ENCODE assay signal across 8 mouse cellular contexts in genomic region chr7:64741333-64742307, GRCm38 (mm10).
A peak's percentile ranks its signal among the peaks of the same experiment; 100 is the strongest.
DNase-seq lines count a peak whose midpoint lies in the region; ATAC-seq and TF ChIP-seq lines count a peak whose summit lies in the region.

No protein-coding gene starts in this region.

- H3K27me3 ChIP-seq in heart, adult 2 months (ENCODE audit: control insufficient read depth, insufficient read depth, low read length): no peaks in the 10 kb centered on the region
- peaks cover 4% of the 10 kb centered on the region; the same call in 1 of the 2 replicates for H3K27me3 ChIP-seq in heart, embryonic 11.5 days (ENCODE audit: control insufficient read depth, insufficient read depth, low read length)
- H3K27me3 ChIP-seq in kidney, adult 2 months (replicated peaks; ENCODE audit: control insufficient read depth, insufficient read depth, low read length): no peaks in the 10 kb centered on the region
- H3K27me3 ChIP-seq in midbrain, embryonic 15.5 days (replicated peaks): no peaks in the 10 kb centered on the region

- intact Hi-C loops in heart, adult 2 months (cut with DNase I): loop anchor here (10.0 kb wide), 2 partner anchors 237 to 317 kb away; partner anchors contain the start of gene Apba2
- intact Hi-C loops in left cerebral cortex, postnatal 4 days (cut with DNase I): loop anchor here (2.0 to 10.0 kb wide), 3 partner anchors 241 to 987 kb away; partner anchors contain the start of genes Apba2, Mcee and Mphosph10

- H3K9me3 ChIP-seq in heart, embryonic 11.5 days (replicated peaks; ENCODE audit: control insufficient read depth, low read length): no peaks in the 10 kb centered on the region
- H3K9me3 ChIP-seq in midbrain, embryonic 15.5 days: no peaks in the 10 kb centered on the region

- TF ChIP-seq POLR2A in heart, adult 2 months (IDR thresholded peaks at IDR 0.05; ENCODE audit: insufficient read depth, low read depth, low read length): no peak
- TF ChIP-seq POLR2A in kidney, adult 2 months (IDR thresholded peaks at IDR 0.05; ENCODE audit: low read depth, low read length): no peak

- no peak overlapping the region for H3K9ac ChIP-seq in heart, adult 2 months (ENCODE audit: low read depth, low read length)
- H3K9ac ChIP-seq in heart, embryonic 11.5 days (ENCODE audit: low read depth, low read length): no peak overlapping the region
- H3K9ac ChIP-seq in midbrain, embryonic 15.5 days: no peak overlapping the region

- no peaks in the 10 kb centered on the region for H3K36me3 ChIP-seq in heart, adult 2 months (ENCODE audit: control insufficient read depth, insufficient read depth, low read length)
- H3K36me3 ChIP-seq in heart, embryonic 11.5 days (ENCODE audit: control insufficient read depth, insufficient read depth, low read length): no peaks in the 10 kb centered on the region
- H3K36me3 ChIP-seq in kidney, adult 2 months (ENCODE audit: control insufficient read depth, insufficient read depth, low read length): no peaks in the 10 kb centered on the region
- H3K36me3 ChIP-seq in midbrain, embryonic 15.5 days (replicated peaks): peaks cover 17% of the 10 kb centered on the region; the same call in 1 of the 2 replicates

- H3K27ac ChIP-seq in heart, adult 2 months: no peak overlapping the region
- no peak overlapping the region for H3K27ac ChIP-seq in heart, embryonic 11.5 days (ENCODE audit: low read depth, low read length)
- H3K27ac ChIP-seq in kidney, adult 2 months (ENCODE audit: insufficient read depth, low read depth, low read length): no peak overlapping the region
- peak overlapping the region; percentile 66 for H3K27ac ChIP-seq in midbrain, embryonic 15.5 days

- no peak for ATAC-seq in heart, embryonic 11.5 days (replicated peaks; ENCODE audit: insufficient number of reproducible peaks, low FRiP score, low TSS enrichment)
- peak; percentile 90 for ATAC-seq in midbrain, embryonic 15.5 days (replicated peaks)

- no peak overlapping the region for H3K4me3 ChIP-seq in heart, adult 2 months
- H3K4me3 ChIP-seq in heart, embryonic 11.5 days (ENCODE audit: low read depth, low read length): no peak overlapping the region
- no peak overlapping the region for H3K4me3 ChIP-seq in kidney, adult 2 months (ENCODE audit: insufficient read depth, low read depth, low read length)
- no peak overlapping the region for H3K4me3 ChIP-seq in midbrain, embryonic 15.5 days

- no peaks in the 10 kb centered on the region for H3K4me1 ChIP-seq in heart, adult 2 months (ENCODE audit: control insufficient read depth, insufficient read depth, low read length)
- no peaks in the 10 kb centered on the region for H3K4me1 ChIP-seq in heart, embryonic 11.5 days (ENCODE audit: control insufficient read depth, insufficient read depth, low read length)
- no peaks in the 10 kb centered on the region for H3K4me1 ChIP-seq in kidney, adult 2 months (ENCODE audit: control insufficient read depth, insufficient read depth, low read length)
- H3K4me1 ChIP-seq in midbrain, embryonic 15.5 days: peaks cover 8% of the 10 kb centered on the region

- H3K4me2 ChIP-seq in heart, embryonic 11.5 days: no peak overlapping the region
- no peak overlapping the region for H3K4me2 ChIP-seq in midbrain, embryonic 15.5 days

- DNase-seq in heart, adult 2 months: peak; percentile 29 to 60
- peak; percentile 67 for DNase-seq in cerebellum, adult 9-11 months
- peak; percentile 78 to 92 for DNase-seq in frontal cortex, postnatal 14 days (ENCODE audit: low spot score in 2 of 2)
- DNase-seq in kidney, adult 2 months: peak; percentile 54
- peak; percentile 92 for DNase-seq in left cerebral cortex, postnatal 4 days
- DNase-seq in spleen, postnatal 14 days (ENCODE audit: low spot score in 2 of 2): peak; percentile 22 to 47

- no peak for TF ChIP-seq EP300 in heart, adult 2 months (IDR thresholded peaks at IDR 0.05; ENCODE audit: insufficient read depth, low read depth, low read length)

- TF ChIP-seq CTCF in heart, adult 2 months (IDR thresholded peaks at IDR 0.05): peak; percentile 87
- TF ChIP-seq CTCF in kidney, adult 2 months (conservative IDR thresholded peaks at IDR 0.05; ENCODE audit: insufficient read depth, insufficient read length, low read depth, low read length): peak; percentile 91

- 30% methylated on average over 8 of the region's 8 CpGs for WGBS in heart, adult 2 months
- 28% methylated on average over 8 of the region's 8 CpGs for WGBS in heart, embryonic 11.5 days (ENCODE audit: insufficient replicate concordance)
- WGBS in kidney, adult 2 months: 35% methylated on average over 8 of the region's 8 CpGs
- WGBS in midbrain, embryonic 15.5 days: 27% methylated on average over 8 of the region's 8 CpGs

- no peaks in the 10 kb centered on the region for H3K79me2 ChIP-seq in heart, adult 2 months (replicated peaks; ENCODE audit: control insufficient read depth, insufficient read depth, low read length)

Comparison
In these comparisons a context has a peak if more than half of its experiments do, and no peak if none do; other contexts are left out.
1. DNase-seq: peak in every context shown above with its lines; median percentile 92 in left cerebral cortex, postnatal 4 days; 85 in frontal cortex, postnatal 14 days; 67 in cerebellum, adult 9-11 months; 54 in kidney, adult 2 months; 44 in heart, adult 2 months; 34 in spleen, postnatal 14 days.